In genomic region chr4:43666412-43666811, GRCm38 (mm10) we compare ENCODE assay signal across 11 mouse cellular contexts. TPM values are rescaled to one million over a fixed set of nuclear protein-coding genes. Genes with fewer than 3 reads are reported as not detected.
DNase-seq lines count a peak whose midpoint lies in the region; ATAC-seq and TF ChIP-seq lines count a peak whose summit lies in the region.
"Had no signal": no experiment of that assay in that cellular context is flagged by ENCODE, and none has a peak within 500 bp of the region (broad histone marks: within the 10 kb centered on the region; RNA-seq: fewer than 3 reads in every experiment).

No protein-coding gene starts in this region.

- no peaks in the 10 kb centered on the region for H3K36me3 ChIP-seq in forebrain, postnatal 0 days (ENCODE audit: insufficient read depth)
- H3K36me3 ChIP-seq in forebrain, embryonic 11.5 days (ENCODE audit: control insufficient read depth, insufficient read depth, low read length), result no peaks in the 10 kb centered on the region
- H3K36me3 ChIP-seq in lung, embryonic 14.5 days (ENCODE audit: insufficient read depth), result no peaks in the 10 kb centered on the region
- H3K36me3 ChIP-seq: limb, embryonic 13.5 days had no signal

- peak; percentile 51 for TF ChIP-seq CTCF in forebrain, postnatal 0 days (IDR thresholded peaks at IDR 0.05; ENCODE audit: low read depth)
- peak; percentile 68 for TF ChIP-seq CTCF in lung, embryonic 14.5 days (IDR thresholded peaks at IDR 0.05; ENCODE audit: low read depth)

- no peak for ATAC-seq in forebrain, postnatal 0 days
- ATAC-seq in forebrain, embryonic 11.5 days (replicated peaks; ENCODE audit: low FRiP score), result no peak
- no peak for ATAC-seq in lung, embryonic 14.5 days (ENCODE audit: insufficient read depth)

- H3K4me1 ChIP-seq in forebrain, postnatal 0 days (ENCODE audit: insufficient read depth), result peaks cover 23% of the 10 kb centered on the region
- peaks cover 6% of the 10 kb centered on the region for H3K4me1 ChIP-seq in forebrain, embryonic 11.5 days (replicated peaks; ENCODE audit: control insufficient read depth, insufficient read depth, low read length)
- no peaks in the 10 kb centered on the region for H3K4me1 ChIP-seq in lung, embryonic 14.5 days (ENCODE audit: insufficient read depth)

- no peak overlapping the region for H3K27ac ChIP-seq in forebrain, postnatal 0 days (ENCODE audit: low read depth, low read length)
- no peak overlapping the region for H3K27ac ChIP-seq in forebrain, embryonic 11.5 days (ENCODE audit: low read depth, low read length)
- no peak overlapping the region for H3K27ac ChIP-seq in lung, embryonic 14.5 days (ENCODE audit: low read depth)
- H3K27ac ChIP-seq: limb, embryonic 13.5 days had no signal

- no peak overlapping the region for H3K4me2 ChIP-seq in forebrain, postnatal 0 days (ENCODE audit: low read depth)
- no peak overlapping the region for H3K4me2 ChIP-seq in forebrain, embryonic 11.5 days (ENCODE audit: low read depth, low read length, severe bottlenecking)
- H3K4me2 ChIP-seq in lung, embryonic 14.5 days, result no peak overlapping the region
- H3K4me2 ChIP-seq: limb, embryonic 13.5 days had no signal

- H3K4me3 ChIP-seq in forebrain, postnatal 0 days (ENCODE audit: low read depth, low read length), result no peak overlapping the region
- no peak overlapping the region for H3K4me3 ChIP-seq in forebrain, embryonic 11.5 days (ENCODE audit: low read depth, low read length)
- H3K4me3 ChIP-seq in lung, embryonic 14.5 days (ENCODE audit: low read depth, low read length), result no peak overlapping the region
- H3K4me3 ChIP-seq: limb, embryonic 13.5 days had no signal

- no peak overlapping the region for H3K9ac ChIP-seq in forebrain, postnatal 0 days
- no peak overlapping the region for H3K9ac ChIP-seq in forebrain, embryonic 11.5 days (ENCODE audit: low read length)
- H3K9ac ChIP-seq in lung, embryonic 14.5 days, result no peak overlapping the region
- H3K9ac ChIP-seq: limb, embryonic 13.5 days had no signal

- H3K9me3 ChIP-seq in forebrain, postnatal 0 days (ENCODE audit: low read length), result no peaks in the 10 kb centered on the region
- no peaks in the 10 kb centered on the region for H3K9me3 ChIP-seq in forebrain, embryonic 11.5 days (ENCODE audit: control insufficient read depth, low read length)
- H3K9me3 ChIP-seq in lung, embryonic 14.5 days (ENCODE audit: low read depth, low read length), result no peaks in the 10 kb centered on the region
- H3K9me3 ChIP-seq: limb, embryonic 13.5 days had no signal

- H3K27me3 ChIP-seq in forebrain, postnatal 0 days (ENCODE audit: insufficient read depth, low read length), result peaks cover 10% of the 10 kb centered on the region; the same call in 1 of the 2 replicates
- peaks cover 10% of the 10 kb centered on the region; the same call in 1 of the 2 replicates for H3K27me3 ChIP-seq in forebrain, embryonic 11.5 days (ENCODE audit: control insufficient read depth, insufficient read depth, low read length)
- peaks cover 20% of the 10 kb centered on the region for H3K27me3 ChIP-seq in lung, embryonic 14.5 days (ENCODE audit: insufficient read depth, low read length)

- no peak for DNase-seq in forebrain, postnatal 0 days
- DNase-seq in forebrain, embryonic 11.5 days (ENCODE audit: low spot score), result no peak
- DNase-seq in lung, embryonic 14.5 days, result peak; percentile 64
- DNase-seq in lung, adult 18-20 months, result no peak
- DNase-seq in R1 (ENCODE audit: low read depth, low spot score), result peak; percentile 50
- DNase-seq in naive thymus-derived CD4-positive, alpha-beta T cell, adult 2 months (ENCODE audit: low read depth), result peak; percentile 39
- DNase-seq in gastrocnemius, adult 8-10 months (ENCODE audit: low spot score in 2 of 2), result no peak
- DNase-seq in adrenal gland, postnatal 36 days, result no peak
- DNase-seq: right cerebral cortex, postnatal 25 days had no signal

- 23% methylated on average over 4 of the region's 4 CpGs for WGBS in forebrain, postnatal 0 days
- 33% methylated on average over 4 of the region's 4 CpGs for WGBS in forebrain, embryonic 11.5 days
- WGBS in lung, embryonic 14.5 days, result 15% methylated on average over 4 of the region's 4 CpGs

RNA-seq across cellular contexts. Expression of gene Tmem8b, which starts 2.4 kb away (rescaled TPM):
- 21.3 and 27.4 TPM in 2 replicates for total RNA-seq in forebrain, postnatal 0 days (2014; rRNA removed)
- polyA plus RNA-seq in forebrain, postnatal 0 days (2015; fragmentation: Nextera tagmentation; extraction: Ambion mirVana), result 8.2 and 14.1 TPM in 2 replicates
- polyA plus RNA-seq in forebrain, embryonic 11.5 days (2014; fragmentation: Nextera tagmentation; extraction: Ambion mirVana), result 5.2 and 6.4 TPM in 2 replicates
- 2.8 and 3.5 TPM in 2 replicates for polyA plus RNA-seq in lung, embryonic 14.5 days (2014; fragmentation: Nextera tagmentation; extraction: Ambion mirVana)
- 10 to 100 TPM in 2 of 4 experiments, 1 to 10 TPM in 2; 9.5 to 14.4 (median 10.4) TPM for total RNA-seq in gastrocnemius, adult 8-10 months (2022)
- total RNA-seq in adrenal gland, postnatal 36 days (2021), result 1 to 10 TPM; 4.7 to 5.0 TPM

RNA-seq across cellular contexts. Expression of gene Fam221b, which starts 2.5 kb away (rescaled TPM):
- 0.08 TPM in 1 of 2 replicates, not detected in the other for total RNA-seq in forebrain, postnatal 0 days (2014; rRNA removed)
- 1.6 TPM in 2 replicates for polyA plus RNA-seq in forebrain, postnatal 0 days (2015; fragmentation: Nextera tagmentation; extraction: Ambion mirVana)
- 2.5 and 2.7 TPM in 2 replicates for polyA plus RNA-seq in forebrain, embryonic 11.5 days (2014; fragmentation: Nextera tagmentation; extraction: Ambion mirVana)
- 3.2 and 3.4 TPM in 2 replicates for polyA plus RNA-seq in lung, embryonic 14.5 days (2014; fragmentation: Nextera tagmentation; extraction: Ambion mirVana)
- total RNA-seq in gastrocnemius, adult 8-10 months (2022), result under 1 TPM in 3 of 4 experiments, not detected in 1; 0.07 to 0.12 (median 0.11) TPM
- total RNA-seq in adrenal gland, postnatal 36 days (2021), result under 1 TPM; 0.20 TPM

RNA-seq across cellular contexts. Expression of gene Hint2, which starts 10.1 kb away (rescaled TPM):
- total RNA-seq in forebrain, postnatal 0 days (2014; rRNA removed), result 53.6 and 61.9 TPM in 2 replicates
- 80.0 and 101 TPM in 2 replicates for polyA plus RNA-seq in forebrain, postnatal 0 days (2015; fragmentation: Nextera tagmentation; extraction: Ambion mirVana)
- 64.1 and 66.8 TPM in 2 replicates for polyA plus RNA-seq in forebrain, embryonic 11.5 days (2014; fragmentation: Nextera tagmentation; extraction: Ambion mirVana)
- polyA plus RNA-seq in lung, embryonic 14.5 days (2014; fragmentation: Nextera tagmentation; extraction: Ambion mirVana), result 84.0 and 97.7 TPM in 2 replicates
- total RNA-seq in gastrocnemius, adult 8-10 months (2022), result 10 to 100 TPM; 46.4 to 48.6 (median 47.3) TPM
- 10 to 100 TPM; 76.8 to 79.3 TPM for total RNA-seq in adrenal gland, postnatal 36 days (2021)

RNA-seq across cellular contexts. Expression of gene Spag8, which starts 13.0 kb away (rescaled TPM):
- total RNA-seq in forebrain, postnatal 0 days (2014; rRNA removed), result 5.8 and 6.1 TPM in 2 replicates
- 6.0 and 9.1 TPM in 2 replicates for polyA plus RNA-seq in forebrain, postnatal 0 days (2015; fragmentation: Nextera tagmentation; extraction: Ambion mirVana)
- 1.7 and 2.3 TPM in 2 replicates for polyA plus RNA-seq in forebrain, embryonic 11.5 days (2014; fragmentation: Nextera tagmentation; extraction: Ambion mirVana)
- polyA plus RNA-seq in lung, embryonic 14.5 days (2014; fragmentation: Nextera tagmentation; extraction: Ambion mirVana), result 0.68 and 1.6 TPM in 2 replicates
- not detected for total RNA-seq in gastrocnemius, adult 8-10 months (2022)
- under 1 TPM; 0.30 to 0.40 TPM for total RNA-seq in adrenal gland, postnatal 36 days (2021)

RNA-seq across cellular contexts. Expression of gene Olfr70, which starts 34.2 kb away (rescaled TPM):
- not detected in 2 replicates for total RNA-seq in forebrain, postnatal 0 days (2014; rRNA removed)
- not detected in 2 replicates for polyA plus RNA-seq in forebrain, postnatal 0 days (2015; fragmentation: Nextera tagmentation; extraction: Ambion mirVana)
- not detected in 2 replicates for polyA plus RNA-seq in forebrain, embryonic 11.5 days (2014; fragmentation: Nextera tagmentation; extraction: Ambion mirVana)
- polyA plus RNA-seq in lung, embryonic 14.5 days (2014; fragmentation: Nextera tagmentation; extraction: Ambion mirVana), result not detected in 2 replicates
- total RNA-seq in gastrocnemius, adult 8-10 months (2022), result not detected
- total RNA-seq in adrenal gland, postnatal 36 days (2021), result not detected
- polyA plus RNA-seq: intestine, embryonic 14.5 days; limb, embryonic 13.5 days had no signal

Comparison
In these comparisons a context has a peak if more than half of its experiments do, and no peak if none do; other contexts are left out.
1. DNase-seq: peak in lung, embryonic 14.5 days (single experiment), R1 (single experiment) and naive thymus-derived CD4-positive, alpha-beta T cell, adult 2 months (single experiment); none in forebrain, postnatal 0 days (single experiment), forebrain, embryonic 11.5 days (single experiment), lung, adult 18-20 months (0 of 2), gastrocnemius, adult 8-10 months (0 of 2) and adrenal gland, postnatal 36 days (0 of 2).